Mouse (Mus musculus) liver, embryonic 13.5 days (tissue): ENCODE results near the gene Efhd2. TPM values are rescaled to one million over a fixed set of nuclear protein-coding genes. Genes with fewer than 3 reads are reported as not detected.

Experiments used
- ATAC-seq: fragments of 200-750 bp; cut with Nextera tagmentation; 2 replicates; pipeline ENCODE4 v1.8.0; 2017; ENCODE audit warnings: low read depth, mild to moderate bottlenecking, moderate number of reproducible peaks, moderate library complexity
- DNase-seq: peaks from one replicate; pipeline ENCODE4 v3.0.0; 2022
- H3K27ac ChIP-seq: fragments of 300-500 bp; sonication (generic); 2 replicates; pipeline ENCODE4 v1.5.1; 2015; ENCODE audit warnings: moderate library complexity, mild to moderate bottlenecking, inconsistent platforms
- H3K27me3 ChIP-seq: fragments of 300-500 bp; sonication (generic); 2 replicates; pipeline ENCODE4 v1.6.1; 2015; ENCODE audit warnings: mild to moderate bottlenecking, inconsistent platforms
- H3K36me3 ChIP-seq: fragments of 300-500 bp; sonication (generic); 2 replicates; pipeline ENCODE4 v1.6.1; 2015; ENCODE audit warnings: mild to moderate bottlenecking, inconsistent platforms
- H3K4me1 ChIP-seq: fragments of 300-500 bp; sonication (generic); replicated peaks from 2 replicates; pipeline ENCODE4 v1.6.1; 2015; ENCODE audit warnings: inconsistent platforms
- H3K4me2 ChIP-seq: fragments of 300-500 bp; sonication (generic); 2 replicates; pipeline ENCODE4 v1.6.1; 2015; ENCODE audit warnings: inconsistent platforms, mild to moderate bottlenecking, moderate library complexity
- H3K4me3 ChIP-seq: fragments of 300-500 bp; sonication (generic); replicated peaks from 2 replicates; pipeline ENCODE4 v1.5.1; 2015; ENCODE audit warnings: mild to moderate bottlenecking, inconsistent platforms
- H3K9ac ChIP-seq: fragments of 300-500 bp; sonication (generic); 2 replicates; pipeline ENCODE4 v1.6.1; 2015; ENCODE audit warnings: mild to moderate bottlenecking, inconsistent platforms
- H3K9me3 ChIP-seq: fragments of 300-500 bp; sonication (generic); replicated peaks from 2 replicates; pipeline ENCODE4 v1.6.1; 2016; ENCODE audit warnings: inconsistent platforms
- WGBS: fragments of 180-500 bp; shearing (Covaris S2); methylation state at CpG from one replicate; pipeline ENCODE4 v1.1.7; 2015; ENCODE audit not compliant: insufficient replicate concordance; 5-methylcytosine and 5-hydroxymethylcytosine counted together
- polyA plus RNA-seq: library from polyadenylated mRNA; unstranded; fragments of >200 nt; fragmentation: Nextera tagmentation; extraction: Ambion mirVana; gene quantifications from 2 replicates; pipeline ENCODE4 v1.2.1, GENCODE M21; 2015

Efhd2 gene
- polyA plus RNA-seq, 1 experiment from 2014 or later, result 51.5 TPM

DNA sequence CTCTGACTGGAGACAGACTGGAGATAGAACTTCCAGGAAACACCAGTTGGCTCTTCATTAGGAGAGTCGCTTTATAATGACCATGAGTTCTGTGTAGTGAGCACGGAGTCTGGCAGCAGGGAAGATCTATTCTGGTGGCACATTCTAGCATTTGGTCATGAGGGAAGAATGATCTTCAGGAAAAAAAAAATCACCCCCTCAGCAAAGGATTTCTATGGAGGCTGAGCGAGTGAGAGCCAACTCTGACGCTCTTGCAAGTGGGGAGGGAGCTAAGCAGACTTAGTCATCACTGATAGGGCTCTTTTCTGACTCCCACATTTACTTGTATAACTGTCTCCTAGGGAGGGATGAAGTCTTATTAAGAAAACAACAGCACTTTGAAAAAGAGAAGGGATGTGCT, 4.4 kb upstream of the Efhd2 start:
- Histone ChIP-seq H3K4me1 (peaks cover 32% of the 10 kb centered on the region), H3K27ac (no peak overlapping the region), H3K4me3 (no peak overlapping the region), H3K9me3 (no peaks in the 10 kb centered on the region), H3K9ac (no peak overlapping the region), H3K36me3 (no peaks in the 10 kb centered on the region), H3K27me3 (peaks cover 39% of the 10 kb centered on the region), H3K4me2 (no peak overlapping the region)
- 56% methylated on average over 4 of the region's 4 CpGs for WGBS
- ATAC-seq (no peak), DNase-seq (no peak)

DNA sequence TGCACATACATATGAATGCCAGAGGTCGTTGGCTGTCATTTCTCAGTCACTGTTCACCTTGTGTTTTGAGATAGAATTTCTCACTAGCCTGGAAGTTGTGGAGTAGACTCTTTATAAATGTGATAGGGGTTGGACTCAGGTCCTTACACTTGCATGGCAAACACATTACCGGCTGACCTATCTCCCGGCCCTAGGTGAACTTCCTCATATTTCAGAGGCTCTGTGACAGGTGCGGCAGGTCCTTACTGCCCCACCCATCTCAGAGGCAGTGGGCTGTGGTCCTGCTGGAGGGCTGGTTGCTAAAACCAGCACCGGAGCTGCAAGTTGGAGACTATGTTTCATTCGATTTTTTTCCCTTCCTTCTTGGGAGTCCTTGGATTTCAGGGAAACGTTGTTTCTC, 3.9 kb upstream of the Efhd2 start:
- Histone ChIP-seq H3K9me3 (no peaks in the 10 kb centered on the region), H3K4me2 (no peak overlapping the region), H3K27ac (no peak overlapping the region), H3K27me3 (peaks cover 38% of the 10 kb centered on the region), H3K4me1 (peaks cover 36% of the 10 kb centered on the region), H3K36me3 (no peaks in the 10 kb centered on the region), H3K9ac (no peak overlapping the region), H3K4me3 (no peak overlapping the region)
- 34% methylated on average over 7 of the region's 7 CpGs for WGBS
- DNase-seq (no peak), ATAC-seq (no peak)

DNA sequence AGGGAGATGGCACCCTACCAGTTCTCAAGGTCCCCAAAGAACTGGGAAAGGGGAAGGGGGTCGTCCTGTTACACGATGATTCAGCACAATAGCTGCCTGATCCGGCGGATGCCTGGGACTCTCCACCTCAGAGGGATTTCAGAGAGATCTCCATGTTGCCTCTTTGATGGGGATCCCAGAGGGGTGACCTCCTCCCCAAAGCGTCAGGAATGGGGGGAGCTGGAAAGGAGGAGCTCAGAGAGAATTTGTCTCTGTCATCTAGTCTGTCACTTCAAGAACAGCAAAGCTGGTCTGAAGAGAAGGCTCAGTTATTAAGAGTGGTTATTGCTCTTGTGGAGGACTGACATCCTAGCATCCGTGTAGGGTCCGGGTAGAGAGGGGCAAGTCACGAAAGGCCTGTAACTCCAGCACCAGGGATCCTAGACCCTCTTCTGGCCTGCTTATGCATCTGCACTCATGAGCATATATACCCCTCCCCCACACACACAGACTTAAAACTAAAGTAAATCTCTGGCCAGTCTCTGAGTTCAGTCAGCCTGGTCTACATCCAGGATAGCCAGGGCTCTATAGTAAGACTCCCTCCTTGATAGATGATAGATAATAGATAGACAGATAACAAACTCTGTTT, 875 bp upstream of the Efhd2 start:
- Histone ChIP-seq H3K27me3 (peaks cover 29% of the 10 kb centered on the region), H3K36me3 (peaks cover 19% of the 10 kb centered on the region), H3K4me2 (peak overlapping the region; percentile 97), H3K9ac (peak overlapping the region; percentile 94), H3K4me1 (peaks cover 56% of the 10 kb centered on the region), H3K4me3 (peak overlapping the region; percentile 91), H3K27ac (peak overlapping the region; percentile 91), H3K9me3 (no peaks in the 10 kb centered on the region)
- DNase-seq (no peak), ATAC-seq (no peak)
- WGBS, result 8% methylated on average over 8 of the region's 8 CpGs

DNA sequence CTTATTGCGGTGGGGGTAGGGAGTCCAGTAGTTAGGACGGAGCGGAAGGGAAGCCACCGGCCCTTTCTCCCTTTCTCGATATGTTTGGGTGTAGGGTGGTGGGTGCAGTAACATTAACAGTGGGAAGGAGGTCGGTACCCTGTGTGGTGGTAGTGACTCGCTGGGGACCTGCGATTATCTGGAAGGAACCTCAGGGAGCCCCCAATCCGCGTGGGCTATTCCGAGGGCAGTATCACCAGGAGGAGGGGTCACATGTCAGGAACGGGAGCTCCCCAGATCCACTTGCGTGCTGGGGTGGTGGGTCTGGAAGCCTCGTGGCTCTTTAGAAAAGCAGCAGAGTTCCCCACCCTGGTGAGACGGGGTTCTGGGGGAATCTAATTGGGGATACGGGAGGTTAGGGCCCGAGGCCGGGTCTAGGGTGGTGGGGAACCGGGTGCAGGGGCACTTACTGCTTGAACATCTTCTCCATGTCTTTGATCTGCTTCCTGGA, 564 bp downstream of the Efhd2 start:
- DNase-seq (no peak), ATAC-seq (no peak)
- Histone ChIP-seq H3K4me1 (peaks cover 70% of the 10 kb centered on the region), H3K36me3 (peaks cover 33% of the 10 kb centered on the region), H3K9ac (peak overlapping the region; percentile 94), H3K4me2 (peak overlapping the region; percentile 97), H3K4me3 (peak overlapping the region; percentile 91), H3K27me3 (peaks cover 19% of the 10 kb centered on the region), H3K9me3 (no peaks in the 10 kb centered on the region), H3K27ac (peak overlapping the region; percentile 91)
- WGBS, result under 1% methylated on average over 19 of the region's 19 CpGs

DNA sequence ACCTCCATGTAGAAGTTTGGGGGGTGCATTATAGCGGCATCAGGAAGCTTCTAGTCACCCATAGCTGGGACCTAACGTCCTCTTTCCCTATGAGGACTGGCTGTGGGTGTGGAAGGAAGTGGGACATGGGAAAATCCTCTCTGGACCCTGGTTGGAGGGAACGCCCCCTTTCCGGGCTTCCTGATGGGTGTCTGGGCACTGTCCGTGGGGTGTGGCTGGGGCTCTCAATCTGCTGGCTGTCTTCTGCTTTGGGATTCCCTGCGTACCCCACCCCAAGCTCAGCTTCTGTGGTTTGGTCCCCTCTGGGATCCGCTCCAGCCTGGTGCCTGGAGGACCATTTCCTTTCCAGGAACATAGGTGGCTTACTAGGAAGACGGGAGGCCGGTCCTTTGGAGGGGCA, 1.7 kb downstream of the Efhd2 start:
- Histone ChIP-seq H3K4me1 (peaks cover 75% of the 10 kb centered on the region), H3K4me2 (peak overlapping the region; percentile 97), H3K4me3 (peak overlapping the region; percentile 91), H3K36me3 (peaks cover 45% of the 10 kb centered on the region), H3K9ac (peak overlapping the region; percentile 94), H3K27ac (peak overlapping the region; percentile 75; the same call in 1 of the 2 replicates), H3K9me3 (no peaks in the 10 kb centered on the region), H3K27me3 (peaks cover 9% of the 10 kb centered on the region; the same call in 1 of the 2 replicates)
- DNase-seq, result no peak
- ATAC-seq, result no peak
- 60% methylated on average over 9 of the region's 9 CpGs for WGBS

DNA sequence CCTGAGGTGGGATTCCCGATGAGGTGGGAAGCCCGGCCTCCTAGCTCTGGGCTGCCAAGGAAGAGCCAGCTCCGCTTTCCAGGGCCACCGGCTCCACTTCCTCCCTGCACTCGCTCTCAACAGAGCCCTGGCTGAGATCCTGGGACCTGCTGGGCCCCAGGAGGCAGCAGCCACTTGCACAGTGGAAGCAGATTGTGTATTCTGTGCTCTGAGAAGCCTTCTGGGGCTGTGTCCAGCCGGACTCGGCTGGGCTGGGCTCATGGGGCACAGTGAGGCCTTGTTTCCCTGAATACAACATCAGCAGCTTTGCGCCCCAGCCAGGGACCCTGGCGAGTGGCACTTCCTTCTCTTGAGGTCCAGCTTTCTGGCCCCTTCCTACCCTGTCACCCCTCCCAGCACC, 2.8 kb downstream of the Efhd2 start:
- H3K27me3 ChIP-seq, result no peaks in the 10 kb centered on the region
- peak overlapping the region; percentile 97 for H3K4me2 ChIP-seq
- 76% methylated on average over 9 of the region's 9 CpGs for WGBS
- H3K4me3 ChIP-seq, result peak overlapping the region; percentile 91
- H3K4me1 ChIP-seq, result peaks cover 85% of the 10 kb centered on the region
- H3K27ac ChIP-seq, result peak overlapping the region; percentile 75
- H3K36me3 ChIP-seq, result peaks cover 48% of the 10 kb centered on the region
- DNase-seq, result no peak
- ATAC-seq, result no peak
- H3K9me3 ChIP-seq, result no peaks in the 10 kb centered on the region
- H3K9ac ChIP-seq, result peak overlapping the region; percentile 94; the same call in 1 of the 2 replicates

DNA sequence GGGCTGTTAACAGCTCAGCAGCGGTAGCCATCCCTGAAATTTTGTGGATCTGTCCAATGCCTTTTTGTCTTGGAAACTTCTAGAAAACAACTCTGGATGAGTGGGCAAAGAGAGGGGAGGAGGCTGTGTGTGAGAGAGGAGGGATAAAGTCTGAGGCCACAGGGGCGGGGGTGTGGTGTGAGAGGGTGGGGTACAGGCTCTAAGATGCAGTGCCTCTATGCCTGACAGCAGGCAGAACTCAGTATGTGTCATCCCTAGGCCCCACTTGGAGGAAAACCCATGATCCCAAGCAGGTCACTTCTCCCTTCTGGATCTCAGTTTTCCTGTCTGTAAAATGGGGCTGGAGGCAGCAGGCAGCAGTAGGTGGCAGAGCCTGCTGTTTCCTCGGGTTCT, 3.4 kb downstream of the Efhd2 start:
- Histone ChIP-seq H3K27ac (peak overlapping the region; percentile 75), H3K4me1 (peaks cover 81% of the 10 kb centered on the region), H3K9me3 (no peaks in the 10 kb centered on the region), H3K4me2 (peak overlapping the region; percentile 97), H3K9ac (peak overlapping the region; percentile 94; the same call in 1 of the 2 replicates), H3K27me3 (no peaks in the 10 kb centered on the region), H3K4me3 (peak overlapping the region; percentile 91), H3K36me3 (peaks cover 53% of the 10 kb centered on the region)
- no peak for ATAC-seq
- no peak for DNase-seq
- WGBS, result 79% methylated on average over 3 of the region's 3 CpGs

DNA sequence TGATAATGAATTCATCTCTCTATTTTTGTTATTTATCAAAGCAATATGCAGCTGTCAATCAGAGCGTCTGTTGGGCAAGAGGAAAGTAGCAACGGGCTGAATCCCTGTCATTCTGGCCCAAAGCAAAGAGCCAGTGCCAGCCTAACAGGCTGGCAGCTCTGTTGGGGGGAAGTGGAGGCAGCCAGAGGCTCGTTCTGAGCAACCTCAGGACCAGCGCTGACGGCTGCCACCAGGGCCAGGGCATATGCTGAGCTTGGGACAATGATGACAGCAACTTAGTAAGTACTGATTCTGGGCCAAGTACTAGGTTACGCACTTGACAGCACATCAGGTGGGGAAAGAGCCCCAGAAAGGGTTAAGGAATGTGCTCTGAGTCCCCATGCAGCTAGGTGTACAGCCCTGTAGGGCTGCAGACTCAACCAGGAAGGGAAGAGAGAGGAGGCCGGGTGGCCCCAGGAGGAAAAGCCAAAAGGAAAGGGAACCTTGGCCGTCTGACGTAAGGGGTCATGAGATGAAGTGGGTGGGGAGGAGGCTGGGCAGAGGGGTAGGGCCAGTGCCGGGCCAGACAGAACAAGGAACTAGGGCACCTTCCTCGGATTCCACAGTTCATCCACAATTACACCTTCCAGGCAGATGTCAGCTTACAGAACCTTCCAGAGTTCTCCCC, 3.9 kb downstream of the Efhd2 start:
- Histone ChIP-seq H3K4me1 (peaks cover 77% of the 10 kb centered on the region), H3K9ac (peak overlapping the region; percentile 94; the same call in 1 of the 2 replicates), H3K27ac (peak overlapping the region; percentile 75), H3K4me2 (peak overlapping the region; percentile 97), H3K9me3 (no peaks in the 10 kb centered on the region), H3K27me3 (no peaks in the 10 kb centered on the region), H3K4me3 (no peak overlapping the region), H3K36me3 (peaks cover 53% of the 10 kb centered on the region)
- DNase-seq (no peak), ATAC-seq (no peak)
- WGBS, result 73% methylated on average over 11 of the region's 11 CpGs

DNA sequence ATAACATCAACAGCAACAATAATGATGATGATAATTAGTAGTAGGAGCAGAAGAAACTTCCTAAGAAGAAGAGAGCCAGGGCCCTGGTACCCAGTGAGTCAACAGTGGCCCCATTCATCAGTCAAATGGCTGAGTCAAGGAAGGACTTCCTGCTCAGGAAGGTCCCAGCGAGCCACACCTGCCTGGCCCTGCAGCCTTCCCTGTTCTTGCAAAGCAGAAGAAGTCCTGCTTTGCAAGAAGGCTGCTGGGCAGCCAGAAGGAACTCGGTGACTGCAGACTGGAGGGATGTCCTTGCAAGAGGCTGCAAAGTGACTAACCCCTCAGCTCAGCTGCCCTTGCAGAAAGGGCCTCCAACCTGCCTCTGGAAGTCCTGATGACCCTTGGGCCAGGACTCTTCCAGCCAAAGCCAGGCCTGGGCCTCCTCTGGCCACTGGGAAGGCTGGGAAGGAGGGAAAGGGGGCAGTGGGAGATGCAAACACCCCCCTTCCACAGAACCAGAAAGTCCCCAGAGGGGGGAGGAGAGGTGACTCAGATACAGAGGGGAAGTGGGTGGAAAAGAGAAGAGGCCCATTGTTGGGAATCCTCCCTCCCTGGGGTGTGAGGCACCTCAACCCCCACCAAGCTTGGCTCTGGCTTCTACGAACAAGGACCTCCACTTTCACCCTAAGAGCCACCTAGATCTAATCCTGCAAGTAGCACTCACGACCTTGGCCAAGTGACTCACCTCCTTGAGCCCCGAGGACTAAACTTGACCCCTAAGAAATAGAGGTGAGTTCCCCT, 5.1 kb downstream of the Efhd2 start:
- ATAC-seq, result no peak
- Histone ChIP-seq H3K4me1 (peaks cover 75% of the 10 kb centered on the region), H3K9me3 (no peaks in the 10 kb centered on the region), H3K4me3 (no peak overlapping the region), H3K9ac (no peak overlapping the region), H3K27me3 (no peaks in the 10 kb centered on the region), H3K4me2 (no peak overlapping the region), H3K36me3 (peaks cover 60% of the 10 kb centered on the region), H3K27ac (0 out of 2 replicates have a peak overlapping the region, but pooled peaks have one; percentile 11)
- no peak for DNase-seq
- WGBS, result 59% methylated on average over 5 of the region's 5 CpGs

DNA sequence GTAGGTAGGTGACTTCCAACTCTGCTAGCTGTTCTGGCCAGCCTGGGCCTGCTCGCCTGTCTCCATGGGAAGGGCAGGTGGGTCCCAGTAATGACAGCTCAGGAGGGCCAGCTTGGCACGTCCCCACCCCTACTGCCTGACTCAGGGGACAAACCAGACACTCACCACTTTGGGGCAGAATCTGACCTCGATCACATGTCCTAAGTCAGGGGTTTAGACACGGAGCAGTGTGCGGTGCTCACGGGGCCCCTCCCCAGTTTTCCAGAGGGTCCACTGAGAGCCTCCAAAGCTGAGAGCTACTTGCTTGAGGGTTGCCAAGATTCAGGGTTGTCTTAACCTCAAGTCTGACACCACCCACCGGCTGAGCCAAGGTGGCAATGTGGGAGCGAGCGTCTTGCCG, 6.7 kb downstream of the Efhd2 start:
- H3K4me3 ChIP-seq, result no peak overlapping the region
- H3K4me1 ChIP-seq, result peaks cover 62% of the 10 kb centered on the region
- H3K27ac ChIP-seq, result no peak overlapping the region
- H3K4me2 ChIP-seq, result no peak overlapping the region
- 86% methylated on average over 10 of the region's 10 CpGs for WGBS
- no peak for DNase-seq
- ATAC-seq, result no peak
- no peak overlapping the region for H3K9ac ChIP-seq
- no peaks in the 10 kb centered on the region for H3K27me3 ChIP-seq
- peaks cover 70% of the 10 kb centered on the region for H3K36me3 ChIP-seq
- H3K9me3 ChIP-seq, result no peaks in the 10 kb centered on the region

DNA sequence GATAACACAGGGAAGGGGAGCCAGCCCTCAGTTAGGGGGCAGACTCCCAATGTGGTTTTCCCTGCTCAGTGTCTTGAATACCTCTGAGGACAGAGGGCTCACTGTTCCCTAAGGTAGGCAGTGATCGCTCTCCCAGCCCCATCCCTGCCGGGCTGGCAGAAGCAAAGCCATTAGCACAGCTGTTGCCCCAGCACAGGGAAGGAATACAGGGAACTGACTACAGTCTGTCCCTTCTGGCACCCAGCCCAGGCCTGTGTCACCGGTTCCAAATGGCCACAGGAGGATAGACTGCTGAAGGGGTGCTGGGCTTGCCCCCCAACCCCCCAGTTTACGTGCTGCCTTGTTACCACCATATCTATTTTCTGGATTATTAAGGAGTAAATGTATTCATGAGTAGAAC, 7.2 kb downstream of the Efhd2 start:
- Histone ChIP-seq H3K4me2 (no peak overlapping the region), H3K9ac (no peak overlapping the region), H3K36me3 (peaks cover 75% of the 10 kb centered on the region), H3K27ac (no peak overlapping the region), H3K4me3 (no peak overlapping the region), H3K9me3 (no peaks in the 10 kb centered on the region), H3K4me1 (peaks cover 57% of the 10 kb centered on the region), H3K27me3 (no peaks in the 10 kb centered on the region)
- no peak for ATAC-seq
- DNase-seq, result no peak
- 78% methylated on average over 4 of the region's 4 CpGs for WGBS
